Mouse (Mus musculus): ENCODE measurements around the gene Vmn1r49. TPM values are rescaled to one million over a fixed set of nuclear protein-coding genes. Genes with fewer than 3 reads are reported as not detected.
"Not testable (repeated sequence)": the region's sequence is repeated elsewhere in the genome, so short reads cannot be mapped to it uniquely, and the experiment has no call there.

Vmn1r49 gene
- not detected in 2 replicates for polyA plus RNA-seq (2014; fragmentation: Nextera tagmentation; extraction: Ambion mirVana)

- no peak within 1 kb of the TSS for H3K4me3 ChIP-seq (ENCODE audit: low read depth, low read length)
- H3K4me2 ChIP-seq (replicated peaks; ENCODE audit: low read depth, low read length): no peak within 1 kb of the TSS
- no peak within 1 kb of the TSS for H3K27ac ChIP-seq (ENCODE audit: low read length)
- ATAC-seq (ENCODE audit: insufficient number of reproducible peaks, insufficient read depth, low FRiP score, low read depth): no peak
- H3K4me1 ChIP-seq (ENCODE audit: control insufficient read depth, insufficient read depth, low read length): no peaks in the 10 kb centered on the region
- no peaks in the 10 kb centered on the region for H3K9me3 ChIP-seq (ENCODE audit: control insufficient read depth, low read depth, low read length)
- H3K9ac ChIP-seq (replicated peaks; ENCODE audit: low read depth, low read length): no peak within 1 kb of the TSS
- H3K27me3 ChIP-seq (ENCODE audit: control insufficient read depth, insufficient read depth, low read length): no peaks in the 10 kb centered on the region
- no peaks in the 10 kb centered on the region for H3K36me3 ChIP-seq (ENCODE audit: control insufficient read depth, insufficient read depth, low read length)
- WGBS: 76% methylated on average over 4 of the region's 4 CpGs
Observed at GRCm38 (mm10) chr6:90078406-90078805, at the start of gene Vmn1r49. Gene Vmn1r49, minus strand, starts transcription at chr6:90078506.

GRCm38 (mm10) chr6:90122296-90122695, 44.0 kb upstream of the Vmn1r49 start, which contains the start of gene Vmn1r51:
Gene Vmn1r51, plus strand, starts transcription at chr6:90122596.
- not testable (repeated sequence) for H3K27me3 ChIP-seq (ENCODE audit: control insufficient read depth, insufficient read depth, low read length); ATAC-seq (ENCODE audit: insufficient number of reproducible peaks, insufficient read depth, low FRiP score, low read depth); H3K4me1 ChIP-seq (ENCODE audit: control insufficient read depth, insufficient read depth, low read length); H3K4me3 ChIP-seq (ENCODE audit: low read depth, low read length); H3K9me3 ChIP-seq (ENCODE audit: control insufficient read depth, low read depth, low read length); H3K9ac ChIP-seq (replicated peaks; ENCODE audit: low read depth, low read length); H3K27ac ChIP-seq (ENCODE audit: low read length); H3K4me2 ChIP-seq (replicated peaks; ENCODE audit: low read depth, low read length); H3K36me3 ChIP-seq (ENCODE audit: control insufficient read depth, insufficient read depth, low read length)
- 96% methylated on average over 1 of the region's 1 CpGs for WGBS

- H3K27ac ChIP-seq (ENCODE audit: low read length): no peak within 1 kb of the TSS
- no peak for ATAC-seq (ENCODE audit: insufficient number of reproducible peaks, insufficient read depth, low FRiP score, low read depth)
- 60% methylated on average over 2 of the region's 2 CpGs for WGBS
Observed at GRCm38 (mm10) chr6:90101130-90101529, 22.8 kb upstream of the Vmn1r49 start, which contains the start of gene Vmn1r50. Gene Vmn1r50, plus strand, starts transcription at chr6:90101430.

GRCm38 (mm10) chr6:90100566-90100965, 22.3 kb upstream of the Vmn1r49 start:
- no peaks in the 10 kb centered on the region for H3K36me3 ChIP-seq (ENCODE audit: control insufficient read depth, insufficient read depth, low read length)
- 86% methylated on average over 2 of the region's 2 CpGs for WGBS
- no peaks in the 10 kb centered on the region for H3K9me3 ChIP-seq (ENCODE audit: control insufficient read depth, low read depth, low read length)
- H3K27me3 ChIP-seq (ENCODE audit: control insufficient read depth, insufficient read depth, low read length): no peaks in the 10 kb centered on the region
- no peaks in the 10 kb centered on the region for H3K4me1 ChIP-seq (ENCODE audit: control insufficient read depth, insufficient read depth, low read length)
- no peak overlapping the region for H3K4me3 ChIP-seq (ENCODE audit: low read depth, low read length)
- no peak overlapping the region for H3K9ac ChIP-seq (replicated peaks; ENCODE audit: low read depth, low read length)
- no peak overlapping the region for H3K27ac ChIP-seq (ENCODE audit: low read length)
- H3K4me2 ChIP-seq (replicated peaks; ENCODE audit: low read depth, low read length): no peak overlapping the region
- ATAC-seq (ENCODE audit: insufficient number of reproducible peaks, insufficient read depth, low FRiP score, low read depth): no peak

More at GRCm38 (mm10) chr6:90101130-90101529, 22.8 kb upstream of the Vmn1r49 start, which contains the start of gene Vmn1r50:
- H3K36me3 ChIP-seq (ENCODE audit: control insufficient read depth, insufficient read depth, low read length): no peaks in the 10 kb centered on the region
- H3K9ac ChIP-seq (replicated peaks; ENCODE audit: low read depth, low read length): no peak within 1 kb of the TSS
- H3K4me1 ChIP-seq (ENCODE audit: control insufficient read depth, insufficient read depth, low read length): no peaks in the 10 kb centered on the region
- H3K9me3 ChIP-seq (ENCODE audit: control insufficient read depth, low read depth, low read length): no peaks in the 10 kb centered on the region
- no peak within 1 kb of the TSS for H3K4me3 ChIP-seq (ENCODE audit: low read depth, low read length)
- H3K4me2 ChIP-seq (replicated peaks; ENCODE audit: low read depth, low read length): no peak within 1 kb of the TSS
- no peaks in the 10 kb centered on the region for H3K27me3 ChIP-seq (ENCODE audit: control insufficient read depth, insufficient read depth, low read length)

- H3K4me3 ChIP-seq (ENCODE audit: low read depth, low read length); H3K27me3 ChIP-seq (ENCODE audit: control insufficient read depth, insufficient read depth, low read length); H3K9me3 ChIP-seq (ENCODE audit: control insufficient read depth, low read depth, low read length); H3K9ac ChIP-seq (replicated peaks; ENCODE audit: low read depth, low read length); H3K36me3 ChIP-seq (ENCODE audit: control insufficient read depth, insufficient read depth, low read length); H3K4me2 ChIP-seq (replicated peaks; ENCODE audit: low read depth, low read length); ATAC-seq (ENCODE audit: insufficient number of reproducible peaks, insufficient read depth, low FRiP score, low read depth); H3K27ac ChIP-seq (ENCODE audit: low read length); H3K4me1 ChIP-seq (ENCODE audit: control insufficient read depth, insufficient read depth, low read length): not testable (repeated sequence)
- no CpG with 5 or more reads among the region's 2 CpGs for WGBS
Observed at GRCm38 (mm10) chr6:90036741-90037140, 41.6 kb downstream of the Vmn1r49 start, which contains the start of gene Vmn1r48. Gene Vmn1r48, minus strand, starts transcription at chr6:90036841.

Other genes with a start within 250 kb of the Vmn1r49 start
- not detected in 2 replicates for gene Vmn1r42, start 202.1 kb downstream of the Vmn1r49 start, polyA plus RNA-seq (2014; fragmentation: Nextera tagmentation; extraction: Ambion mirVana)
- 0.04 TPM in 1 of 2 replicates, not detected in the other for gene Vmn1r43, start 202.1 kb downstream of the Vmn1r49 start, polyA plus RNA-seq (2014; fragmentation: Nextera tagmentation; extraction: Ambion mirVana)
- not detected in 2 replicates for gene Vmn1r44, start 194.8 kb downstream of the Vmn1r49 start, polyA plus RNA-seq (2014; fragmentation: Nextera tagmentation; extraction: Ambion mirVana)
- gene Vmn1r45, start 137.9 kb downstream of the Vmn1r49 start, polyA plus RNA-seq (2014; fragmentation: Nextera tagmentation; extraction: Ambion mirVana): not detected in 2 replicates
- gene Vmn1r46, start 109.2 kb downstream of the Vmn1r49 start, polyA plus RNA-seq (2014; fragmentation: Nextera tagmentation; extraction: Ambion mirVana): not detected in 2 replicates
- not detected in 2 replicates for gene Vmn1r47, start 62.4 kb downstream of the Vmn1r49 start, polyA plus RNA-seq (2014; fragmentation: Nextera tagmentation; extraction: Ambion mirVana)
- gene Vmn1r48, start 41.7 kb downstream of the Vmn1r49 start, polyA plus RNA-seq (2014; fragmentation: Nextera tagmentation; extraction: Ambion mirVana): not detected in 2 replicates
- not detected in 2 replicates for gene Vmn1r50, start 22.9 kb upstream of the Vmn1r49 start, polyA plus RNA-seq (2014; fragmentation: Nextera tagmentation; extraction: Ambion mirVana)
- 0.10 TPM in 1 of 2 replicates, not detected in the other for gene Vmn1r51, start 44.1 kb upstream of the Vmn1r49 start, polyA plus RNA-seq (2014; fragmentation: Nextera tagmentation; extraction: Ambion mirVana)
- not detected in 2 replicates for gene Vmn1r52, start 96.3 kb upstream of the Vmn1r49 start, polyA plus RNA-seq (2014; fragmentation: Nextera tagmentation; extraction: Ambion mirVana)
- gene V1ra8, start 124.3 kb upstream of the Vmn1r49 start, polyA plus RNA-seq (2014; fragmentation: Nextera tagmentation; extraction: Ambion mirVana): not detected in 2 replicates
- gene Vmn1r53, start 145.9 kb upstream of the Vmn1r49 start, polyA plus RNA-seq (2014; fragmentation: Nextera tagmentation; extraction: Ambion mirVana): not detected in 2 replicates
- gene Vmn1r54, start 167.8 kb upstream of the Vmn1r49 start, polyA plus RNA-seq (2014; fragmentation: Nextera tagmentation; extraction: Ambion mirVana): not detected in 2 replicates
- not detected in 2 replicates for gene BC048671, start 222.7 kb upstream of the Vmn1r49 start, polyA plus RNA-seq (2014; fragmentation: Nextera tagmentation; extraction: Ambion mirVana)
- gene Chst13, start 246.7 kb upstream of the Vmn1r49 start, polyA plus RNA-seq (2014; fragmentation: Nextera tagmentation; extraction: Ambion mirVana): 0.25 and 0.39 TPM in 2 replicates

Measured in stomach, embryonic 14.5 days (tissue).